Comparison of ENCODE assay signal across 26 mouse cellular contexts in genomic region chr1:153726636-153727035, GRCm38 (mm10). TPM values are rescaled to one million over a fixed set of nuclear protein-coding genes. Genes with fewer than 3 reads are reported as not detected.
A peak's percentile ranks its signal among the peaks of the same experiment; 100 is the strongest.
DNase-seq lines count a peak whose midpoint lies in the region; ATAC-seq and TF ChIP-seq lines count a peak whose summit lies in the region.
"Had no signal": no experiment of that assay in that cellular context is flagged by ENCODE, and none has a peak within 500 bp of the region (broad histone marks: within the 10 kb centered on the region; RNA-seq: fewer than 3 reads in every experiment).

No protein-coding gene starts in this region.

- no peak overlapping the region for H3K27ac ChIP-seq in forebrain, embryonic 12.5 days
- H3K27ac ChIP-seq in forebrain, embryonic 11.5 days (ENCODE audit: low read depth, low read length): no peak overlapping the region
- no peak overlapping the region for H3K27ac ChIP-seq in hindbrain, postnatal 0 days
- H3K27ac ChIP-seq in hindbrain, embryonic 12.5 days: no peak overlapping the region
- H3K27ac ChIP-seq: embryonic facial prominence, embryonic 12.5 days; limb, embryonic 12.5 days; macrophage; midbrain, embryonic 10.5 days had no signal

- WGBS in forebrain, embryonic 12.5 days: 73% methylated on average over 16 of the region's 16 CpGs
- WGBS in forebrain, embryonic 11.5 days: 83% methylated on average over 16 of the region's 16 CpGs
- WGBS in hindbrain, postnatal 0 days: 54% methylated on average over 16 of the region's 16 CpGs
- 84% methylated on average over 16 of the region's 16 CpGs for WGBS in hindbrain, embryonic 12.5 days

- ATAC-seq in forebrain, embryonic 12.5 days (ENCODE audit: low FRiP score): 0 out of 2 replicates have a peak, but pooled peaks have one; percentile 49
- no peak for ATAC-seq in forebrain, embryonic 11.5 days (replicated peaks; ENCODE audit: low FRiP score)
- no peak for ATAC-seq in hindbrain, postnatal 0 days
- no peak for ATAC-seq in hindbrain, embryonic 12.5 days (ENCODE audit: low FRiP score)
- ATAC-seq: CD4-positive, CD25-positive, alpha-beta regulatory T cell, adult 4 months; intestine, postnatal 0 days; liver, postnatal 0 days; lung, postnatal 0 days had no signal

- no peaks in the 10 kb centered on the region for H3K27me3 ChIP-seq in forebrain, embryonic 12.5 days
- no peaks in the 10 kb centered on the region for H3K27me3 ChIP-seq in forebrain, embryonic 11.5 days (ENCODE audit: control insufficient read depth, insufficient read depth, low read length)
- H3K27me3 ChIP-seq in hindbrain, postnatal 0 days (ENCODE audit: insufficient read depth, low read length): no peaks in the 10 kb centered on the region
- no peaks in the 10 kb centered on the region for H3K27me3 ChIP-seq in hindbrain, embryonic 12.5 days
- H3K27me3 ChIP-seq: embryonic facial prominence, embryonic 12.5 days; limb, embryonic 12.5 days had no signal

- H3K4me1 ChIP-seq in forebrain, embryonic 12.5 days: peaks cover 12% of the 10 kb centered on the region
- no peaks in the 10 kb centered on the region for H3K4me1 ChIP-seq in forebrain, embryonic 11.5 days (replicated peaks; ENCODE audit: control insufficient read depth, insufficient read depth, low read length)
- H3K4me1 ChIP-seq in hindbrain, postnatal 0 days (ENCODE audit: insufficient read depth, low read length): no peaks in the 10 kb centered on the region
- H3K4me1 ChIP-seq in hindbrain, embryonic 12.5 days: 0 out of 2 replicates have a peak, but pooled peaks cover 7% of the 10 kb centered on the region
- H3K4me1 ChIP-seq: embryonic facial prominence, embryonic 12.5 days; limb, embryonic 12.5 days; midbrain, embryonic 10.5 days had no signal

- no peaks in the 10 kb centered on the region for H3K9me3 ChIP-seq in forebrain, embryonic 12.5 days
- no peaks in the 10 kb centered on the region for H3K9me3 ChIP-seq in forebrain, embryonic 11.5 days (ENCODE audit: control insufficient read depth, low read length)
- H3K9me3 ChIP-seq in hindbrain, postnatal 0 days (ENCODE audit: low read length): no peaks in the 10 kb centered on the region
- no peaks in the 10 kb centered on the region for H3K9me3 ChIP-seq in hindbrain, embryonic 12.5 days (replicated peaks)
- H3K9me3 ChIP-seq: embryonic facial prominence, embryonic 12.5 days; limb, embryonic 12.5 days; midbrain, embryonic 10.5 days had no signal

- no peak for TF ChIP-seq CTCF in hindbrain, postnatal 0 days (IDR thresholded peaks at IDR 0.05; ENCODE audit: low read depth)

- no peaks in the 10 kb centered on the region for H3K36me3 ChIP-seq in forebrain, embryonic 12.5 days (replicated peaks)
- no peaks in the 10 kb centered on the region for H3K36me3 ChIP-seq in forebrain, embryonic 11.5 days (ENCODE audit: control insufficient read depth, insufficient read depth, low read length)
- no peaks in the 10 kb centered on the region for H3K36me3 ChIP-seq in hindbrain, postnatal 0 days (ENCODE audit: insufficient read depth, low read length)
- no peaks in the 10 kb centered on the region for H3K36me3 ChIP-seq in hindbrain, embryonic 12.5 days
- H3K36me3 ChIP-seq: embryonic facial prominence, embryonic 12.5 days; limb, embryonic 12.5 days; midbrain, embryonic 10.5 days had no signal

- no peak overlapping the region for H3K4me2 ChIP-seq in forebrain, embryonic 12.5 days
- no peak overlapping the region for H3K4me2 ChIP-seq in forebrain, embryonic 11.5 days (ENCODE audit: low read depth, low read length, severe bottlenecking)
- H3K4me2 ChIP-seq in hindbrain, postnatal 0 days (ENCODE audit: low read depth, low read length): no peak overlapping the region
- no peak overlapping the region for H3K4me2 ChIP-seq in hindbrain, embryonic 12.5 days (replicated peaks)
- H3K4me2 ChIP-seq: embryonic facial prominence, embryonic 12.5 days; limb, embryonic 12.5 days; liver, embryonic 11.5 days had no signal

- no peak overlapping the region for H3K4me3 ChIP-seq in forebrain, embryonic 12.5 days (replicated peaks)
- H3K4me3 ChIP-seq in forebrain, embryonic 11.5 days (ENCODE audit: low read depth, low read length): no peak overlapping the region
- no peak overlapping the region for H3K4me3 ChIP-seq in hindbrain, postnatal 0 days (ENCODE audit: low read length)
- no peak overlapping the region for H3K4me3 ChIP-seq in hindbrain, embryonic 12.5 days
- H3K4me3 ChIP-seq: embryonic facial prominence, embryonic 12.5 days; erythroblast, embryonic 14.5 days; limb, embryonic 12.5 days; midbrain, embryonic 10.5 days had no signal

- no peak overlapping the region for H3K9ac ChIP-seq in forebrain, embryonic 12.5 days
- H3K9ac ChIP-seq in forebrain, embryonic 11.5 days (ENCODE audit: low read length): no peak overlapping the region
- no peak overlapping the region for H3K9ac ChIP-seq in hindbrain, postnatal 0 days (replicated peaks; ENCODE audit: low read length)
- H3K9ac ChIP-seq in hindbrain, embryonic 12.5 days: no peak overlapping the region
- H3K9ac ChIP-seq: embryonic facial prominence, embryonic 12.5 days; limb, embryonic 12.5 days; liver, postnatal 0 days had no signal

- DNase-seq in forebrain, embryonic 11.5 days (ENCODE audit: low spot score): no peak
- DNase-seq in hindbrain, postnatal 0 days (ENCODE audit: low spot score): peak; percentile 50
- peak; percentile 12 for DNase-seq in thymus, postnatal 4 days
- DNase-seq in thymus, postnatal 25 days: no peak
- DNase-seq in layer of hippocampus, adult 9-10 months (ENCODE audit: low spot score): no peak
- no peak for DNase-seq in cerebellum, adult 11-12 months
- DNase-seq: adrenal gland, postnatal 25 days; cerebellum, adult 18-20 months; cerebellum, postnatal 14 days; gastrocnemius, postnatal 25 days; heart, adult 18-20 months; kidney, postnatal 25 days; liver, postnatal 0 days; right cerebral cortex, postnatal 25 days; thymus, postnatal 14 days had no signal

RNA-seq across cellular contexts. Expression of gene Rgs16, which starts 13.5 kb away (rescaled TPM):
- 46.6 and 49.3 TPM in 2 replicates for polyA plus RNA-seq in forebrain, embryonic 12.5 days (2016; fragmentation: Nextera tagmentation; extraction: Ambion mirVana)
- polyA plus RNA-seq in forebrain, embryonic 11.5 days (2014; fragmentation: Nextera tagmentation; extraction: Ambion mirVana): 24.3 and 25.3 TPM in 2 replicates
- 3.8 and 4.3 TPM in 2 replicates for total RNA-seq in hindbrain, postnatal 0 days (2014; rRNA removed)
- 5.7 and 6.7 TPM in 2 replicates for polyA plus RNA-seq in hindbrain, postnatal 0 days (2015; fragmentation: Nextera tagmentation; extraction: Ambion mirVana)
- 24.9 and 27.0 TPM in 2 replicates for polyA plus RNA-seq in hindbrain, embryonic 12.5 days (2016; fragmentation: Nextera tagmentation; extraction: Ambion mirVana)
- polyA plus RNA-seq: erythroblast, embryonic 14.5 days had no signal

RNA-seq across cellular contexts. Expression of gene Rnasel, which starts 22.6 kb away (rescaled TPM):
- polyA plus RNA-seq in forebrain, embryonic 12.5 days (2016; fragmentation: Nextera tagmentation; extraction: Ambion mirVana): 29.1 and 31.6 TPM in 2 replicates
- polyA plus RNA-seq in forebrain, embryonic 11.5 days (2014; fragmentation: Nextera tagmentation; extraction: Ambion mirVana): 19.3 and 19.5 TPM in 2 replicates
- 21.6 and 23.3 TPM in 2 replicates for total RNA-seq in hindbrain, postnatal 0 days (2014; rRNA removed)
- polyA plus RNA-seq in hindbrain, postnatal 0 days (2015; fragmentation: Nextera tagmentation; extraction: Ambion mirVana): 16.8 and 17.1 TPM in 2 replicates
- 39.5 and 40.0 TPM in 2 replicates for polyA plus RNA-seq in hindbrain, embryonic 12.5 days (2016; fragmentation: Nextera tagmentation; extraction: Ambion mirVana)

Comparison
In these comparisons a context has a peak if more than half of its experiments do, and no peak if none do; other contexts are left out.
1. DNase-seq: peak in hindbrain, postnatal 0 days (single experiment) and thymus, postnatal 4 days (single experiment); none in forebrain, embryonic 11.5 days (single experiment), thymus, postnatal 25 days (single experiment), layer of hippocampus, adult 9-10 months (single experiment) and cerebellum, adult 11-12 months (single experiment).